Mouse (Mus musculus) cerebellum, postnatal 4 days (tissue): ENCODE results near the gene Atp13a1.

Experiments used
- DNase-seq, 2 experiments: peaks; one replicate each; pipeline ENCODE4 v3.0.0; 2022; ENCODE audit warnings: low spot score in 2 of 2, mixed read lengths in 1 of 2

Atp13a1 gene

GRCm38 (mm10) chr8:69848951-69849350 is 58.0 kb downstream of the Atp13a1 start:
- DNase-seq, result no peak

DNA sequence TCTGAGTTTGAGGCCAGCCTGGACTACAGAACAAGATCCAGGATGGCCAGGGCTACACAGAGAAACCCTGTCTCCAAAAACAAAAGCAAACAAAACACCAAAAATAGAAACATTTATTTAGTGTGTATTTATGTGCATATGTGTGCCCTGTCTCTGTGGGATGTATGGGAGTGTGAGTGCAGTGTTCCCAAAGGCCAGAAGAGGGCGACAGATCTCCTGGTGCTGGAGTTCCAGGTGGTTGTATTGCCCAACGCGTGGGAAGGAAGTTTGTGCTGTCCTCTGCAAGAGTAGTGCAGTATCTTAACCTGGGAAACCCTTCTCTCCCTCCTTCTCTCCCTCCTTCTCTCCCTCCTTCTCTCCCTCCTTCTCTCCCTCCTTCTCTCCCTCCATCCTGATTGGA is 58.9 kb downstream of the Atp13a1 start:
- DNase-seq, result no peak

- no peak for DNase-seq
Observed at GRCm38 (mm10) chr8:69850926-69851506, 60.1 kb downstream of the Atp13a1 start.

DNA sequence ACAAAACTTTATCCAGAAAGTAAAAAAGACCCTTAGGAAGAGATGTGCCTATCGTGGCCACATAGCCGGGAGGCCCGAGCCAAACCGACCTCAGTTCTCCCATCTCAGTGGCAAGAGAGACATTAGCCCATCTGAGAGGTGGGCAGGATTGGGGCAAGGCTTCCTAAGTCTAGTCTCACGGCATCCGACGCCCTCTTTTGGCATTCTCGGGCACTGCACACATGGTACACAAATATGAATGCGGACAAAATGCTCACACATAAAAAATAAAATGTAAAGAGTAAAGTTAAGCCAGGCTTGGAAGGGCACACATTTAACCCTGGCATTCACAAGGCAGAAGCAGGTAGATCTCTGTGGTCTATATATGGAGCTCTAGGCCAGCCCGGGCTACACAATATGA is 62.9 kb downstream of the Atp13a1 start:
- DNase-seq, result no peak
